Mouse (Mus musculus) spleen, adult 18-20 months (tissue): ENCODE measurements around the gene Marc1.

Source experiments
- DNase-seq, 2 experiments: peaks; one replicate each; pipeline ENCODE4 v3.0.0; 2022; ENCODE audit warnings: mixed read lengths in 2 of 2

Gene Marc1

DNA sequence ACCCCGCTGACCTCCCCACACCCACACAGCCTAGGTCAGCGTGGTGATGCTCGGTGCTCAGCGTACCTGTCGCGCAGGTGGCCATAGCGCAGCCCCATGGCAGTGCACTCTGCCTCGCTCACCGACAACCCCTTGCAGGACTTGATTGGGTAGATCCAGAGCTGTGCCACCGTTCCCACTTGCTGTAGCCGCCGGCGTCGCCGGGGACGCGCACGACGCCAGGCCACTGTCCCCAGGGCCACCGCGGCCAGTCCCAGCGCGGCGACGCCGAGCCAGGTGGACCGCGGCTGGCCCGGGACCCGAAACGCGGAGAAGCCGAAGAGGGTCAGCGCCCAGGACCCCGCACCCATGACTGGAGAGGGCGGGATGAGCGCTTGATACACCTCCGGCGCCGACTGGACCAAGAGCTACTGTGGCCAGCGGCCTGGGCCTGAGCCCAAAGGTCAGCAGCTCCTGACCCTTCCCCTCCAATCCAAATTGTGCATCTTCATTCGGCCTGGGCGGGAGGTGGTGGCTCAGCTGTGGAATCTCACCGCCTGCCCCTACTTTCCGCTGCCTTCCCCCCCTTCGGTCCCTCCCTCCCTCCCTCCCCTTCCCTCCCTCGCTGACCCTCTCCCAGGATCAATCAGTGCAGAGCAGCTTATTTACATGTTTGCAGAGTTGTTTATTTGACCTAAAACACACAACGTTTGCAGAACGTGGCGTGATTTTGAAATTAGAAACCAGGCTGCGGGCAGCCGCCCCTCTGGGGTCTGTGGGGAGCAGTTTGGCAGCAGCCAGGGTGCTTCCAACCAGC is at the start of gene Marc1:
TSS of gene Marc1 (minus strand) at position 534 of the 796 bp plus-strand sequence.
- no peak for DNase-seq

DNA sequence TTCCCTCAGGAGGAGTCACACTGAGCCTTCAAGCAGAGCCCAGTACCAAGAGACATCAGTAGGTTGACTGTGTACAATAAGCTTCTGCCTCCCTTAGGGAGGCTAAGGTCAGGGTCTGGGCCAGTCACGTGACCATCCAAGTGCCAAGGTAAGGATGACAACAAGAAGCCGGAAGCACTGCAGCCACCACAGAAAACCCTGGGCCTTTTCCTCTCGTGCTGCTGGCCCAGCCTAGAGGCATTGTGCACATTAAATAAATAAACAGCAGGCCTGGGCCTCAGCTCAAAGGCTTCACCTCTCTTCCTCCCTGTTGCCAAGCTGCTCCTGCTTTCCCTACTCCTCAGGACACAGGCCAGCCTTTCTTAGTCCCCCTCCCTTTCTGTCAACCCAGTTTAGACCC is 49.2 kb upstream of the Marc1 start:
- no peak for DNase-seq

DNA sequence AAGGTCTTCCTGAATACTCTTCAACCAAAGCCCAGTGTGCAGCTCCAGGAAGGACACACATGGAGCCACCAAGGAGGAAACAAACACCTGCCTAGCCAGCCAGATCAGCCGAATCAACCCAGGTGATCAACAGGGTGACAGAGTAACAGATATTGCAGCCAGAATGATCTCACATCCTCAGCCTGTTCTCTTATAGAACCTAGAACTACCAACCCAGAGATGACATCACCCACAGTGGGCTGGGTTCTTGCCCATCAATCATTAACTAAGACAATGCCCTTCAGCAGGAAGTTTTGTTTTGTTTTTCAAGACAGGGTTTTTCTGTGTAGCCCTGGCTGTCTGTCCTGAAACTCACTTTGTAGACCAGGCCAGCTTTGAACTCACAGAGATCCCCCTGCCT is 47.1 kb upstream of the Marc1 start:
- DNase-seq: no peak

DNA sequence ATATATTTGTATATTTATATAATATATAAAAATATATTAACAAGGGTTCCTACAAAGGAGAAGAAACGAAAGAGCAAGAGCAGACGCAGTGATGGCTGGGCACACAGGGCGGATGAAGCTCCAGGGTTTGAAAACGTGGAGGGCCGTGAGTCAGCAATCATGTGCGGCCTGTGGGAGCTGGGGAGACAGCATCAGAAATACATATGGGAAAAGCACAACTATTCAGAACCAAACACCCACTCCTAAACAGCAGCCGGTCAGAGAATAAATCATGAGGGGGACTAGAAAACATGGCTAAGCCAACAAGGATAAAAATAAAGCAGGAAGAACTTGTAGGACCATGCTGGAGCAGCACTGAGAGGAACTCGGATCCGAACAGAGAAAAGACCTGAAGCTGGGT is 46.1 kb upstream of the Marc1 start:
- no peak for DNase-seq

DNA sequence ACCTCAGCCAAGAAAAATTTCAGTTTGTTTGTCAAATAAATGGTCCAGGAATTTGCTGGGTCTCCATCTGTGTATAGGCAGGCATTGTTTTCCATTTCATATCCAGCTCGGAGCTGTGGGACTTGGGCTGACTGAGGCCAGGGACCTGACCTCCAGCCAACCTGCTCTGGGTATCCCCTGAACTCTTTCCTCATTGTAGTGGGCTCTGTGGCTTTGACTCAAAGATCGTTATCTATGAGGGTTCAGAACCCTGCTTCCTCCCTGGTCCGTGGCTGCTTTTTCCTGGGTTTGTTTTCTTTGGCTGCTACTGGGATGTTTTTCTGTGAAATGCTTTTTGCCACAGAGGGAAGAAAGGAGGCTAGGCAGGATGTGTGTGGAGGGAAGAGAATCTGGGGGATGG is 42.8 kb upstream of the Marc1 start:
- no peak for DNase-seq

DNA sequence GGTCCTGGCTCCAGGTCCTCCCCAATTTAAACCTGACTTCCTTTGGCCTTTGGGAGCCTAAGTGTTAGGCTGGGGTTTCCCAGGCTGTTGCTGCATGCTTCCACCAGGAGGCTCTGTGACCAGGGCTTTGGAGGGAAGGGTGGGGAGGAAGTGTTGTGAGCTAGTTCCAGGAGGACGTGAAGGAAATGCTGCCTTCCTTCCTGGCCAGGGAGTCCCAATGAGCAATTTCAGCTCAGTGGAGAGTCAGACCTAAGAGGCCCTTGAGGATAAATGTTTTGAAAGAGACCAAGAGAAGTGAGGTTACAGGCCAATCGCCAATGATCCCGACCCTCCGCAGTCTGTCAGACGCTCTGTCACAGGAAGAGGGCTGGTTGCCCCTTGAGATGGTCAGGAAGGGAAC is 42.2 kb upstream of the Marc1 start:
- DNase-seq: peak; percentile 34 to 57

DNA sequence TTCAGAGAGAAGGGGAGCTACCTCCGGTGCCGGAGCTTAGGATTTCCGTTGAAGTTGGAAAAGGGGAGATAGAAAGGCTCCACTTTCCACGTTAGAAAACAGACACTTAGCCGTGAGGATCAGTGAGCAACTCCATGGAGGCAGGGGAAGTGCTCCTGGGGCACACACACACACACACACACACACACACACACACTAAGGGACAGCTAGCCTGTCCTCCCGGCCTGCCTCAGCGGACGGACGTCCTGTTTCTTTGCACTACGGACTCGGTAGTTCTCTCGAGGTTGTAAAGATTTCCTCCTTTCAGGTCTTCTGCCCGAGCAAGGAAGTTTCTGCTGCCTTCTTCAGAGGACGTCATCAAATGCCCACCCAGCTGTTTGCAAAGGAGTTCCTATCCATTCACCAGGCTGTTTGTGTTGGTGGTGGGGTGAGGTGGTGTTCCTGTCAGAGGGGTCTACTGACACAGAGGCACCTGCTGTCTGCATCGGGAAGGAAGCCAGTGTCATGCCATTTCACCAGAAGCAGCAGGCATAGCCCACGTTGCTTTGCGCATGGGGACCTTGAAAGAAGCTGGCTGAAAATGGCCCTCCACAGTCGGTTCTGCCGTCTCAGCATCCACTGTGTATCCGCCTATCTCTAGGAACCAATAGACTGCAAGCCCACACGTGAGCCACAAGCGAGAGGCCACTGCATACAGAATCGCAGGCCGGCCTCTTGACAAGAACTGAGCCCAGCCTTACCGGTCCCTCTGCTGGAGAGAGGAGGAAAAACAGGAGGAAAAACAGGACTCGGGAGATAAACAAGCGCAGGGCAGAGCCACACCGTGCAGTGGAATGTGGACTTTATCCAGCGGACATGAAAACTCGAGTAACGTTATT is 40.9 kb upstream of the Marc1 start:
- DNase-seq: peak; percentile 36 to 48

DNA sequence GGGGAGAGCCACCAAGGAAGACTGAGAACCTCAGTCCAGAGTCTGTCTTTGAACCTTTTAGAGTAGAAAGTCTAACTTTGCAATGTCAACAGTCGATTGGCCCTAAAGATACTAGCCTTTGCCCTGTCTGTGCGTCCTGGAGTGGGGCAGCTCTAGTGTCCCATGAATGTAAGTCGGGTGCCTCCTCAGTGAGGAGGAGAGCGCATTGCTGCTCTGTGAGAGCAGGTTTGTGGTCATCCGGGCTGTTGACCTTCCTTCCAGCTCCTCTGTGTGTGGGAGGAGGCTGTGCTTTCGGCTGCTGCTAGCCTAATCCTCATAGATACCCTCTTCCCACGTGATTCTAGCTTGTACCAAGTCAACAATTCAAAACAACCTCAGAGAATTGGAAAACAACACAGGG is 40.1 kb upstream of the Marc1 start:
- no peak for DNase-seq

DNA sequence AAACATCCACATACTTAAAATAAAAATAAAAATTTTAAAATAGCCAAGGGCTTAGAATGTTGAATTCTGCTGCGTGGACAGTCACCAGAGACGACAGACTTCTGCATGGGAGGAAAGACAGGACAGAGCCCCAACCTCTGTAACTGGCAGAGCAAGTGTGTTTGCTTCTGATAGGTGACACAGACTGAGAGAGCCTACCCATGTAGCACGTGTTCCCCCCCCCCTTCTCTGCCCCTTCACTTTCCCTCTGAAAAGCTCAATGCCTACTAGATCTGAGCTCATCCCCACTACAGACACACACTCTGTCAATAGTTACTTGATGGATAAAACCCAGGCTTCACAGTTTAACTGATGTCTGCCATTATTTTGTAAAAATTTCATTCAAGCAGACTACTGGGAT is 35.9 kb upstream of the Marc1 start:
- no peak for DNase-seq

DNA sequence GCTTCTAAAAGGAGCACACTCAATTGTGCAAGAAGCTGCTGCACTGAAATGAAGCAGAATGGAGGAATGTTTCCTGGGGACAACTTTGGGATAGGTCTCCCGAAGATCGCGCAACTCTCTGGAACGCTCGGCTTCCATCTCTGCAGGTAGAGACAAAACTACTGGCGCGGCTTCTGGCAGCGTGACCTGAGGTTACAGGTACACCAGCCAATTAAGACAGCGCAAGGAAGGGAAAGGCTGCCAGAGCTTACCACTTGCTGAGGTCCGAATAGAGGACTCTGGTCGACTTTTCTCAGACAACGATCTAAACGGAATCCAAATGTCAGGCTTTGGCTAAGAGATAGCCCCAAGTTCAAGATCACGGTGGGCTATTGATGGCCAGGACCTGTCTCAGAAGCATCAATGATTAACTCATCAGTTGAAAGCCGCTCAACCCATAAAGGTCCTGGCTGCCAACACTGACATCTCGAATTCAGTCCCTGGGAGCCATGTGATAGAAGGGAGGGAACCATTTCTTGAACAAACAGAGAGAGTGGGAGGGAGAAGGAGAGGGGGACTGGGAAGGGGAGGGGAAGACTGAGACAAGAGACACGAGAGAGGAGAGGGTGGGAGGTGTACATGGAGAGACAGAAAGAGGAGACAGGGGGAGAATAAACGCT is 35.1 kb upstream of the Marc1 start, which contains the start of gene Marc2:
TSS of gene Marc2 (minus strand) at position 360 of the 659 bp plus-strand sequence.
- DNase-seq: peak in 1 of 2 experiments; percentile 18

DNA sequence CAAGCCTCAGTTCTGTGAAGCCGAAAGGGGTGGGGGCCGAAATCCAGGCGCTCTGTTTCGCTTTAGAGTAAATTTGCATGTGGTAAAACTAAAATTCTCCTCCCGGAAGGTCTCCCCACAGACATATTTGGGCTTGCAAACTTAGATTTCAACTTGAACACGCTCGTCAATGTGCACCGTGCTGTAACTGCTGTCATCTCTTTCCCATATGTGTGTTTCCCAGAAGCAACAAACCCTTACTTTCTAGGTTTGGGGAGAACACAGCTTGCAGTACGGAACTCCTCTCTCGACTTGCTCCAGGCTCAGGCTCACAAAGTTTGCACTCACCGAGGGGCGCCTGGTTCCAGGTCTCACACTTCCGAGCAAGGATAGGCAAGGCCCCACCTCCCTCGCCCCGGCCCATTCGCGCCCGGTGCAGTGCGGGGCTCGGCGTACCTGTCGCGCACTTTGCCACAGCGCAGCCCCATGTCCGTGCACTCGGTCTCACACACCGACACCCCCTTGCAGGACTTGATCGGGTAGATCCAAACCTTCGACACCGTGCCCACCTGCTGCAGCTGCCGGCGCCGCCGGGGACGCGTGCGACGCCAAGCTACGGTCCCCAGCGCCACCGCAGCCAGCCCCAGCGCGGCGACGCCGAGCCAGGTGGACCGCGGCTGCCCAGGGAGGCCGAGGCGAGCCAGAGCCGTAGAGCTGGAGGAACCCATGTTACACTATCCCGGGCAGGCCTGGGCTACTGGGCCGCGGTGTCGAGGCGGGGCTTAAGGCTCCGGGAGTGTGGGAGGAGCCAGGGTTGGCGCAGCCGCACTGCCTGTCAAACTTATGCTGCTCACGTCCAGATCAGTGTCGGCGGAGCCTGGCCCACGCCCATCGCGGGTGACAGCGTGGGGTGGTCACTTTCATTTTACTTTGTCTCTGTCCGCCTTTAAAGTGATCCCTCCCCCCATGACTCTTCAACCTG is 34.3 kb upstream of the Marc1 start:
- DNase-seq: peak; percentile 83 to 88

DNA sequence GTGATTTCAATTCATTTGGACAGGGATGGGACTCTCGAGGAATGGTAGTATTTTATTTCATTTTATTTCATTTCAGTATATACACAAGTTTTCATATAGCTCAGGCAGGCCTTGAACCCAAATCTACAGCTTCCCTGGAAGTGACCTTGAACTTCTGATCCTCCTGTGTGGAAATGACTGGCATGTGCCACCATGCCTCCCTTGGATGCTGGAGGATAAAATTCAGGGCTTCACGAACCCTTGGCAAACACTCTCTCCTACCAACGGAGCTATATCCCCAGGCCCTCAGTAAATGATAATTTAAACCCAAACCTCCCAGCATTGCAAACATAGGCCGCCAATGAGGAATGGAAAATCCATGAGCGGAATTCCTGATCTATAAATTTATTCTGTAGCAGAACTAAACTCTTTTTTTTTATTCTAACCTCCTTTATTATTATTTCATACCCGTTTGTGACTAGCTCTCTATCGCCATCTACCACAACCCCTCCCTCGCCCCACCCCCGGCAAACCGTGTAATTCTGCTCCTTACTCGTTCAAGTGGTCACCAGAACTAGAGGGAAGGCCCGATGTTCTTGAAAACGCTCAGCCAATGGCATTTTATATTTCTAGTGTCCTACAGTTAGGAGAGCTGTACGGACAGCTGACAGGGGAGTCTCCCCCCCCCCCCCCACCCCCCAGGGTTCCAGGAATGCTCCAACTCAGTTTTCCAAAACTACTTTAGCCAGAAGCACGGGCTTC is 33.4 kb upstream of the Marc1 start:
- peak in 1 of 2 experiments; percentile 29 for DNase-seq

DNA sequence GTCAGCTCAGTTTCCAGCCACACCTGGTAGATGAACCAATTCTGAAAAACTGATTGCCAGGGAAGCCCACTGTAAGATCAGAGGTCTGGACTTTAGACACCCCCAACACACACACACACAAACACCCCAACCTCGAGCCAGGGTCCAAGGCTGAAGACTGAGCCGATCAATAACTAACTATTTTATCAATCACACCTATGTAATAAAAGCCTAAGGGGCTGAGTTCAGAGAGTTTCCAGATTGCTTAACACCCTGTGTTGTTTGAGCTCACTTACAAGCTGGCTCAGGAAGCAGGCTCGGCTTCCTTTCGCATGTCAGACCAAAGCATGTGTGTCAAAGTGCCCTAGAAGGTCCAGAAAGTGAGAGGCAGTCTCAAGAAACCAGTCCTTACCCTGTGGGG is 26.5 kb upstream of the Marc1 start:
- no peak for DNase-seq

DNA sequence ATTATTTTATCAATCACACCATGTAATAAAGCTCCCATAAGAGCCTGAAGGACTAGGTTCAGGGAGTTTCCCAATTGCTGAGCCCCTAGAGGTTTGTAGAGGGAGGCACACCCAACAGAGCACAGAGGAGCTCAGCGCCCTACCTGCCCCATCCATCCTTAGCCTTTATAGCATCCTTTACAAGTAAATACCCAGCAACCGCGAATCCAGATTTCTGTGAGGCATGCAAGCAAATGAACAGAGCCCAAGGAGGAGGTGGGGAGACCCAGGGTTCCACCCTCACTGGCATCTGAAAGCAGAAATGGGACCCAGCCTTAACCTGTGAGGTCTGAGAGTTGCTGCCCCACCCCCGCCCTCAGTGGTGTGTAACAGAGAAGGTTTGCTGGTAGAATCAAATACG is 25.2 kb upstream of the Marc1 start:
- no peak for DNase-seq

DNA sequence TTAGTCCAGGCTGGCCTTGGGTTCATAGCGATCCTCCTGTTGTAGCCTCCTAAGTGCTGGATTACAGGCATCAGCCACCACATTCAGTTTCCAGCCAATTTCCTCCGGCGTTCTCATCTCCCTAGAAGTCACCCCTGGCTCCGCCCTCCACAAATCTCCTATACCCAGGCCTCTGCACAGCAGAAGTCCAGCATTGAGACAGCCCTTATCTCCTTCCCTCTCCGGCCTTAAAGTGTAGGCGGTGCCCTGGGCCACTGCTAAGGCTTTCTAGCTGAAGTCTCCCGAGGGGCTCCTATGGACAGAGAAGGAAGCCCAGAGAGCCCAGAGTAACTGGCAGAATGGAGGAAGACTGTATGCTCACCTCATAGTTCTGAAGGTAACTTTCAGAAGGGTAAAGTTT is 22.4 kb upstream of the Marc1 start:
- DNase-seq: no peak

DNA sequence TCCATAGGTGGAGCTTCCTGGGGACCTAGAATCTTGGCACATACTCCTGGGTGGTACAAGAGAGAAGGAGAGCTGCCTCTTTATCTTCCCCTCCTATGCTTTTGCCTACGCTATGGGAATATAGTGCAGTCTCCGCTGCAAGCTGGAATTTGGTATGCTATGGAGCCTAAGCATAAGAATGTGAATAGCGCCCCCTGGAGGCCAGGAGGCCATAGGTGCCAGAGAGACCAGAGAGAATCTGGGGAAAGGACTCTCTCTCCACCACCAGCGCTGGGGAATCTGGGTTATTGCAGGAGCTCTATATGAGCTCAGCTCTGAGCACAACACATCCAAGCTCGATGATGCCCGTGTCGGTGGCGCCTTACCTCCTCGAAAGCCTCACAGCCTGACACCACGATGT is 21.1 kb upstream of the Marc1 start:
- DNase-seq: peak in 1 of 2 experiments; percentile 32

DNA sequence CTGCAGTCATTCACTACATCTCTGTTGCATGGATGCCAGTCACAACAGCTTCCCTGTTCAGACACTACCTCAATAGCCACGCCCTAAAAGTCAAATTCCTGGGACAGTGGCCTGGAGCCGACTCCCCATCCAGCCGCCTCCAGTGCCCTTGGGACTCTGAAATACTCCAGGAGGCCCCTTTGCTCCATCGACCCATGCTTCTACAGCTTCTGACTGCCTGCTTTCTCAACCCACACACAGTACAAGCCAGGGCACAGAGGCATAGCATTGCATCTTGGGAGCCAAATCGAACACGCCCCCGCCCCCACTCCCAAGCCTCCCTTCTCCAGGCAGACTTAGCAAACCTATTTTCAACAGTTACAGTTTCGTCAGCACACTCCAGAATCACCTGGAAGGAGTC is 18.8 kb upstream of the Marc1 start:
- DNase-seq: no peak

DNA sequence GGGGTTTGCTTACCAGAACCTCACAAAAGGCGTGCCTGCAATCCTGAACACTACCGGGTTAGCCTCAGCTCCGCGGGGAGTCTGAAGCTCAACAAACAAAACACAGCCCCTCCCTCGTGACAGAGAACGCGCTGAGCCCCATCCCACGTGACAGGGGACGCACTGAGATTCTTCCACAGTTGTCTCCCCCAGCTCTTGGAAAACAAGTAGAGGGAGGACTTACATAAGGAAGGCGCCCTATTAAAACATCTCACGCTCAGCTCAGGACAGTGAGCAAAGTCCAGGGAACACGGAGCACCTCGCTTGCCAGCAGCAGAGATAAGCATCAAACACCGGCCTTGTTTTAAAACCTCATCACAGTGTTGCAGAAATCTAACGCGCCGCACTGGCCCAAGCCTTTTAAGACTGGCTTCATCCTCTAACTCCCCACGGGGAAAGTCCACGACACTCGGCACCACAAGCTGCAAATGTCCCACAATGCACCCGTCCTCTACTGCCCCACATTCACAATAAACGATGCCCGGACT is 16.1 kb upstream of the Marc1 start:
- DNase-seq: no peak

DNA sequence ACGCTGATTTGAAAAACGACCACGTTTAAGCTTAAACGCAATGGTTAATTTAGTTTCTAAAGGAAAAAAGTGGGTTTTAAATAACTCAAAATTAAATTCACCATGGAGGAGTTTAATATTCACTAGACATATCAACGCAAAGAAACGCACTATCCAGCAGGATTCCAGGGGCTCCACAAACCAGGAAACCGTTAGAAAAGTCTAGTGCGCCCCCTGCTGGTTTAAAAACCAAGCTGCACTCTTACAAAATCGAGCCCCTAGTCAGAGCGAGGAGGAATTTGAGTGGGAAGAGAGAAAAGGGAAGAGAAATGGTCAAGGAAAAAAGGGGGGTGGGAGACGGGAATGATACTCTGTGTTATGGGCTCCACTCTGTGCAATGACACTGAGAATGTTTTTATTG is 14.0 kb upstream of the Marc1 start:
- peak in 1 of 2 experiments; percentile 16 for DNase-seq

DNA sequence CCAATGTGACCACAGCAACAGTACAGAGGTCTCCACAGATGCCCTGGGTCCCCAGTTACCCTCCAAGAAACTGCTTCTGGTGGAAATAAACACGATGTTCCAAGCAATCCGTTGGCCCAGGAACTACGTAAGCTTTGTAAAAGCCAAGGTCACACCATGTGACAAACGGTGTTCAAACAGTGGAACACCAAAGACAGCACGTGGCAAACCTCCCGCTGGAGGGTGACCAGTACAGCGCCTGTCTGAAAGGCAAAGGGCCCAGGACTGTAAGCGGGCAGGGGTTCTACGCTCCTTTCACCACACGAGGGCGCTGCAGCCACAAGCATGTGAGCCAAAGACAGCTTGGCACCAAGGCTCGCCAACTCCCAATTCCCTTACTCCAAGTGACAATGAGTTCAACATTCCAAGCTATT is 13.3 kb upstream of the Marc1 start:
- DNase-seq: peak; percentile 59 to 83

DNA sequence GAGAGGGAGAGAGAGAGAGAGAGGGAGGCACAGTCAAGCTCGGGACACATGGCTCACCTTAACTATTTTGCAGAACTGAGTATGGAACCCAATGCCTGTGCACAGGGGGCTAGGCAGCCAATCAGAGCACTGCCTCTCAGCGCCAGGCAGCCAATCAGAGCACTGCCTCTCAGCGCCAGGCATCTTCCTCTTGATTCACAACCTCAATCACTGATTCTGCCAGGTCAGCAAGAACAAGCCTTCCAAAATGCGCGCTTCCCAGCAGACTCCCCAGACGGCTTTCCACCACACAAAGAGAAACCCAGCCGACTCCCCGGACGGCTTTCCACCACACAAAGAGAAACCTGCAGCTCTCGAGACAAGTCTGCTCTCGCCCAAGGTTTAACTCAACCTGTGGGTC is 11.6 kb upstream of the Marc1 start:
- no peak for DNase-seq
